Mouse (Mus musculus) mature B cell (primary cell): ENCODE results near the gene Fgf14.
"Not testable (repeated sequence)": the region's sequence is repeated elsewhere in the genome, so short reads cannot be mapped to it uniquely, and the experiment has no call there.

ENCODE experiments used
- in situ Hi-C: fragments of 300-500 bp; cut with MboI; formaldehyde crosslinking; loops from 2 replicates; pipeline ENCODE4 v1.14.3; 2019

Fgf14 gene

GRCm38 (mm10) chr14:124676506-124677177, at the start of gene Fgf14:
Fgf14 (minus strand) TSS chr14:124677127.
- in situ Hi-C loops = no loop called here

GRCm38 (mm10) chr14:124677379-124677778, 452 bp upstream of the Fgf14 start:
- in situ Hi-C loops = no loop called here

- in situ Hi-C loops = no loop called here
These were observed 1.0 kb downstream of the Fgf14 start for GRCm38 (mm10) chr14:124675654-124676505.

GRCm38 (mm10) chr14:124675142-124675653, 1.7 kb downstream of the Fgf14 start:
- in situ Hi-C loops = no loop called here

GRCm38 (mm10) chr14:124674536-124675141, 2.3 kb downstream of the Fgf14 start:
- in situ Hi-C loops = no loop called here

- in situ Hi-C loops = no loop called here
These were observed 7.2 kb downstream of the Fgf14 start for GRCm38 (mm10) chr14:124669739-124670138.

- in situ Hi-C loops = no loop called here
These were observed 34.1 kb downstream of the Fgf14 start for GRCm38 (mm10) chr14:124642822-124643221.

GRCm38 (mm10) chr14:124634881-124635280, 42.0 kb downstream of the Fgf14 start:
- in situ Hi-C loops = no loop called here

GRCm38 (mm10) chr14:124613473-124613872, 63.5 kb downstream of the Fgf14 start:
- in situ Hi-C loops = no loop called here

- in situ Hi-C loops = no loop called here
These were observed 70.8 kb downstream of the Fgf14 start for GRCm38 (mm10) chr14:124606036-124606711.

- in situ Hi-C loops = no loop called here
These were observed 71.7 kb downstream of the Fgf14 start for GRCm38 (mm10) chr14:124605031-124605743.

GRCm38 (mm10) chr14:124576571-124576970, 100.4 kb downstream of the Fgf14 start:
- in situ Hi-C loops = no loop called here

- in situ Hi-C loops = no loop called here
These were observed 101.6 kb downstream of the Fgf14 start for GRCm38 (mm10) chr14:124575130-124575885.

GRCm38 (mm10) chr14:124566445-124566844, 110.5 kb downstream of the Fgf14 start:
- in situ Hi-C loops = no loop called here

GRCm38 (mm10) chr14:124561544-124561943, 115.4 kb downstream of the Fgf14 start:
- in situ Hi-C loops = no loop called here

GRCm38 (mm10) chr14:124536106-124536505, 140.8 kb downstream of the Fgf14 start:
- in situ Hi-C loops = no loop called here

- in situ Hi-C loops = not testable (repeated sequence)
These were observed 141.6 kb downstream of the Fgf14 start for GRCm38 (mm10) chr14:124535376-124535775.

GRCm38 (mm10) chr14:124532051-124532450, 144.9 kb downstream of the Fgf14 start:
- in situ Hi-C loops = no loop called here

- in situ Hi-C loops = no loop called here
These were observed 164.9 kb downstream of the Fgf14 start for GRCm38 (mm10) chr14:124512009-124512408.

- in situ Hi-C loops = no loop called here
These were observed 188.0 kb downstream of the Fgf14 start for GRCm38 (mm10) chr14:124488971-124489370.
